Mouse (Mus musculus) heart, adult 2 months (tissue): ENCODE measurements around the gene Gm11273. TPM values are rescaled to one million over a fixed set of nuclear protein-coding genes. Genes with fewer than 3 reads are reported as not detected.
A peak's percentile ranks its signal among the peaks of the same experiment; 100 is the strongest.
"Not testable (repeated sequence)": the region's sequence is repeated elsewhere in the genome, so short reads cannot be mapped to it uniquely, and the experiment has no call there.

Experiments used
- DNase-seq, 2 experiments: peaks; one replicate each; pipeline ENCODE4 v3.0.0; 2021
- H3K27ac ChIP-seq: fragments of 200-600 bp; 2 replicates; pipeline ENCODE4 v1.8.1; 2022
- H3K27me3 ChIP-seq: fragments of 200-500 bp; 2 replicates; pipeline ENCODE4 v1.6.1; 2012; ENCODE audit warnings: mild to moderate bottlenecking, low read length, inconsistent platforms, mixed read lengths; ENCODE audit not compliant: control insufficient read depth, insufficient read depth
- H3K36me3 ChIP-seq: fragments of 200-500 bp; 2 replicates; pipeline ENCODE4 v1.6.1; 2012; ENCODE audit warnings: low read length, inconsistent platforms; ENCODE audit not compliant: control insufficient read depth, insufficient read depth
- H3K4me1 ChIP-seq: fragments of 200-500 bp; 2 replicates; pipeline ENCODE4 v1.6.1; 2011; ENCODE audit warnings: low read length; ENCODE audit not compliant: control insufficient read depth, insufficient read depth
- H3K4me3 ChIP-seq: fragments of 200-600 bp; 2 replicates; pipeline ENCODE4 v1.8.1; 2022
- H3K79me2 ChIP-seq: fragments of 200-500 bp; replicated peaks from 2 replicates; pipeline ENCODE4 v1.6.1; 2012; ENCODE audit warnings: mild to moderate bottlenecking, inconsistent platforms, low read length, moderate library complexity, mixed read lengths; ENCODE audit not compliant: control insufficient read depth, insufficient read depth
- H3K9ac ChIP-seq: fragments of 200-500 bp; 2 replicates; pipeline ENCODE4 v1.6.1; 2012; ENCODE audit warnings: low read depth, mild to moderate bottlenecking, control low read depth, inconsistent platforms, low read length, mixed read lengths
- CTCF ChIP-seq: fragments of 200-600 bp; IDR thresholded peaks from 2 replicates; pipeline ENCODE4 v1.8.1; 2022; ENCODE audit warnings: antibody characterized with exemption, mild to moderate bottlenecking, moderate library complexity
- EP300 ChIP-seq: fragments of 200-500 bp; IDR thresholded peaks from 2 replicates; pipeline ENCODE4 v1.6.1; 2011; ENCODE audit warnings: low read depth, low read length, control low read depth; ENCODE audit not compliant: insufficient read depth
- POLR2A ChIP-seq: fragments of 200-500 bp; IDR thresholded peaks from 2 replicates; pipeline ENCODE4 v1.6.1; 2011; ENCODE audit warnings: mild to moderate bottlenecking, low read depth, low read length, control low read depth; ENCODE audit not compliant: insufficient read depth
- WGBS: fragments of 180-500 bp; shearing (Covaris S2); methylation state at CpG from one replicate; pipeline ENCODE4 v1.1.7; 2018; 5-methylcytosine and 5-hydroxymethylcytosine counted together
- intact Hi-C: fragments of 180-260 bp; cut with DNase I; formaldehyde crosslinking; loops from one replicate; pipeline ENCODE4 v1.15.1; 2025
- polyA plus RNA-seq: library from polyadenylated mRNA; depleted of rRNA; stranded (reverse); fragments of >200 nt; gene quantifications from 2 replicates; pipeline ENCODE4 v1.2.3, GENCODE M21; 2012
- total RNA-seq, 2 experiments: library from RNA; stranded (reverse); gene quantifications; 2 replicates each; pipeline ENCODE4 v1.2.3; 2021

Gm11273 gene
- total and polyA plus RNA-seq, 3 experiments = 74.9 to 252 (median 241) TPM

DNA sequence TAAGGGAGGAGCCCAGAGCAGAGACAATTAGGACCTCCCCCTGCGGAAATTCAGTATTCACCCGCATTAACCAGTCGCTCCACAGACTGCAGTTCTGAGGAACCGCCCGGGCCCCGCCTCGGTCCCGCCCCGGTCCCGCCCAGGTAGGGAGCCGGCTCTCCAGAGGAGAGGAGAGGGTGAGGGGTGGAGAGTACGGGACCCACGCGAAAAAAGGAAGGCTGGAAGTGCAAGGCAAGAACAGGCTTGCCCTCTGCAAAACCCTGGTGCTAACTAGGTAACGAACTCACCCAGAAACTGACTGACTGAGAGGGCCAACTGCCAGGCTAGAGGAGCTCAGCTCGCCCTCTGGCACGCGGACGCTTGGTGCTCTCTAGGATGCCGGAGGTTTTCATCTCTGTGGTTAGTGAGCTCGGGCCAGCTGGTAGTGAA, 5.0 kb upstream of the Gm11273 start:
- no peaks in the 10 kb centered on the region for H3K79me2 ChIP-seq
- peak; percentile 87 to 88 for DNase-seq
- H3K4me1 ChIP-seq = no peaks in the 10 kb centered on the region
- intact Hi-C loops = loop anchor here (1.0 to 2.0 kb wide), 4 partner anchors 25 to 103 kb away; partner anchors contain the start of genes Gm10065, Zkscan3, Zkscan4 and Zkscan8
- TF ChIP-seq POLR2A = peak; percentile 82
- peak; percentile 57; the same call in 1 of the 2 replicates for TF ChIP-seq EP300
- TF ChIP-seq CTCF = no peak
- peak overlapping the region; percentile 62 for H3K9ac ChIP-seq
- peak overlapping the region; percentile 66 for H3K4me3 ChIP-seq
- H3K27ac ChIP-seq = peak overlapping the region; percentile 85
- H3K36me3 ChIP-seq = no peaks in the 10 kb centered on the region
- no peaks in the 10 kb centered on the region for H3K27me3 ChIP-seq
- under 1% methylated on average over 21 of the region's 21 CpGs for WGBS

DNA sequence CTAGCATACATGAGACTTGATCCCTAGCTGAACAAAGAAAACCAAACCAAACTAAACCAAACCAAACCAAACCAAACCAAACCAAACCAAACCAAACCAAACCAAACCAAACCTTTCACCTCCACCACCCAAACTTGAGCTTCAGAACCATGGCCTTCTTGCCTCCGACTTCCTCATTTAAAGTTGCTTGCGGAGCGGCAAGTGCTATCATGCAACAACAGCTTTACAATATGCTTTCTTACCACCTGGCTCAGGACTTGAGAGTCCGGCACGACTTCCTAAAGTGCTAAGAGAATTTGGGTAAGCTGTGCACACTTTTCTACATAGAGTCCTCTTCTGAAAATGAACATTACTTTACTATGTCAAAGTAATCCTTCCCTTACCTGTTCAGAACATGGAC, 1.1 kb upstream of the Gm11273 start:
- H3K36me3 ChIP-seq = no peaks in the 10 kb centered on the region
- DNase-seq = no peak
- no peaks in the 10 kb centered on the region for H3K79me2 ChIP-seq
- no peaks in the 10 kb centered on the region for H3K4me1 ChIP-seq
- no peak overlapping the region for H3K9ac ChIP-seq
- H3K27me3 ChIP-seq = no peaks in the 10 kb centered on the region
- intact Hi-C loops = no loop called here
- no peak overlapping the region for H3K4me3 ChIP-seq
- WGBS = 85% methylated on average over 5 of the region's 5 CpGs
- TF ChIP-seq POLR2A (no peak), EP300 (no peak), CTCF (no peak)
- H3K27ac ChIP-seq = no peak overlapping the region

DNA sequence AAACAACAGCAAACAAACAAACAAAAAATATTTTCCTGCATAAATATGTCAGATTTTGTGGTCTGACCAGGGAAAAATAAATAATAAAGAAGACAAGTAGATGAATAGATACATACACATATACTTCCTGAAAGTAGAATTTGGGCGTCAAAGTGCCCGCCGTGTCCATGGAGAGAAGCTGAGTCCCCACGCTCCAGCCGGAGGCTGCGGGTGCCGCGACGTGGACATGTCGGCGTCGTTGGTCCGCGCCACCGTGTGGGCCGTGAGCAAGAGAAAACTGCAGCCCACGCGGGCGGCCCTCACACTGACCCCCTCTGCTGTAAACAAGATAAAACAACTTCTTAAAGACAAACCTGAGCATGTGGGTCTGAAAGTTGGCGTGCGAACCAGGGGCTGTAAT, 6.1 kb downstream of the Gm11273 start, which contains the start of gene AK157302:
Gene AK157302, plus strand, starts transcription at position 144 of the 400 bp plus-strand sequence.
- H3K9ac ChIP-seq = no peak within 1 kb of the TSS
- DNase-seq = peak in 1 of 2 experiments; percentile 33
- TF ChIP-seq POLR2A (no peak), EP300 (no peak), CTCF (no peak)
- no peaks in the 10 kb centered on the region for H3K4me1 ChIP-seq
- no peaks in the 10 kb centered on the region for H3K36me3 ChIP-seq
- H3K27ac ChIP-seq = no peak within 1 kb of the TSS
- no peak within 1 kb of the TSS for H3K4me3 ChIP-seq
- H3K79me2 ChIP-seq = no peaks in the 10 kb centered on the region
- WGBS = 92% methylated on average over 21 of the region's 21 CpGs
- intact Hi-C loops = no loop called here
- H3K27me3 ChIP-seq = no peaks in the 10 kb centered on the region

DNA sequence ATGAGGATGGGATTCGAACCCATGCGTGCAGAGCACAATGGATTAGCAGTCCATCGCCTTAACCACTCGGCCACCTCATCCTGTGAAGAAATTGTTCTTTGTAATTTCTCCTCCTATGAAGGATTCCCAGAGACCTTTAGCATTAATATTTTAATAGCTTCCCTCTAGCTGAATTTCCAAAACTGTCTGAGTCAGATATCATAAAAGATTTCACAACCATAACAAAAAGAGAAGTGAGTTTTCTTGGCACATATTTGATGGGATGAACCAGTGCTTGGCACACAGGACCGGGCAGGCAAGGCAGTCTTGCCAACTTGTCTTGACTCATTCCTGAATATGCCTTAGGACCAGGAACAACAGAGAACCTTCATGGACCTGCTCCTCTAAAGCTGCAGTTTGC, 8.4 kb downstream of the Gm11273 start:
- WGBS = 88% methylated on average over 5 of the region's 5 CpGs
- no peak overlapping the region for H3K9ac ChIP-seq
- no peaks in the 10 kb centered on the region for H3K27me3 ChIP-seq
- intact Hi-C loops = no loop called here
- H3K79me2 ChIP-seq = no peaks in the 10 kb centered on the region
- no peaks in the 10 kb centered on the region for H3K4me1 ChIP-seq
- no peak overlapping the region for H3K4me3 ChIP-seq
- H3K36me3 ChIP-seq = no peaks in the 10 kb centered on the region
- H3K27ac ChIP-seq = no peak overlapping the region
- TF ChIP-seq POLR2A = no peak
- no peak for TF ChIP-seq EP300
- no peak for TF ChIP-seq CTCF
- DNase-seq = no peak

DNA sequence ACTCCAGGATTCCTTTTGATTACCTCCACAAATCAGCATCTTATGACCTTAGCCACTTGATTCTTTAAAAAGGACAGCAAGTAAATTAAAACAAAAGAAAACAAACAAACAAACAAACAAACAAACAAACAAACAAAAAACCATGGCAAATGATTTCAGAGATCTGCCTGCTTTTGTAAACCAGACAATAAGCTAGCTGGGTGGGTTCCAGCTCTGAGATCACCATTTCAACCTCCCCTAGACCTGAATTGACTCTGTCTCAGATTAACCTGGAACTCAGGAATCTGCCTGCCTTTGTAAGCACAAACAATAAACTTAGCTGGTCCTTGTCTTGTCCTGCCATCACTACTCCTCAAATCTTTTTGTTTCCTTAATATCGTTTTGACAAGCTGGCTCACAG, 14.3 kb downstream of the Gm11273 start:
- H3K9ac ChIP-seq = no peak overlapping the region
- no peak for TF ChIP-seq POLR2A
- TF ChIP-seq EP300 = no peak
- TF ChIP-seq CTCF = no peak
- no peaks in the 10 kb centered on the region for H3K27me3 ChIP-seq
- H3K27ac ChIP-seq = no peak overlapping the region
- DNase-seq = no peak
- 87% methylated on average over 1 of the region's 1 CpGs for WGBS
- no peaks in the 10 kb centered on the region; the same call in 1 of the 2 replicates for H3K36me3 ChIP-seq
- H3K79me2 ChIP-seq = no peaks in the 10 kb centered on the region
- intact Hi-C loops = no loop called here
- no peak overlapping the region for H3K4me3 ChIP-seq
- H3K4me1 ChIP-seq = no peaks in the 10 kb centered on the region

DNA sequence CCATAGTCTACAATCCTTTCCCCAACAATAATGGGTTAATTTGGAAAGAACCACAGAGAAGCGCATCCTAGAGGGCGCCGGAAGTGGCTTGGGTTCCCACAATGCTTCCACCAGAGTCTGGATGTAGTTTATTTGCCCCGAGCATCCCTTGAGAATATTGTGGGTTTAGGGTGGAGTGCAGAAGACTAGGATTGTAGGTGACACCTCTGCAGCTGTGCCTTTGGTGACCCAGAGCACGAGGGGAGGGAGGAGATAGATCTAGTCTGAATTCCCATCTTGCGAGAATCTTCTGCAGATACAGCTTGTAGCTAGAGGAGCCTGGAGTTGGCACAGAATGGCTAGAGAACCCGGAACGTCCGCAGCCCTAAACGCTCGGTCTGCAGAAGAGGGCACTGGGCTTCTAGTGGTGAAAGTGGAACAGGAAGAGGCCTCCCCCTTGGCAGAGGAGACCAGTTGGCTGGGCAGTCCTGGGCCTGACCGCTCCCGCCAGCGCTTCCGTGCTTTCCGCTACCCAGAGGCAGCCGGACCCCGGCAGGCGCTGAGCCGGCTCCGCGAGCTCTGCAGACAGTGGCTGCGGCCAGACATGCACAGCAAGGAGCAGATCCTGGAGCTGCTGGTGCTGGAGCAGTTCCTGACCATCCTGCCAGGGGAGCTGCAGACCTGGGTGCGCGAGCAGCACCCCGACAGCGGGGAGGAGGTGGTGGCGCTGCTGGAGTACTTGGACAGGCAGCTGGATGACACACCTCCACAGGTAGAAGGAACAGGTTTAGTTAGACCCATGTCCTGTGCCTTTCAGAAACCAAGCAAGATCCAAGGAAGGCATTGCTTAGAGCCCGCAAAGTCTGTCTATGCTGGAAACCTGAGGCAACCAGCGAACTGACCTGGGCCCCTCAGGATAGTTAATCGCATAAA, 22.2 kb downstream of the Gm11273 start, which contains the start of the genes Zkscan4 and Gm10065:
Gene Zkscan4, plus strand, starts transcription at position 149 of the 912 bp plus-strand sequence.
Gene Gm10065, minus strand, starts transcription at position 683 of the 912 bp plus-strand sequence.
- H3K36me3 ChIP-seq, H3K79me2 ChIP-seq, H3K27me3 ChIP-seq, H3K4me1 ChIP-seq: not testable (repeated sequence)
- H3K9ac ChIP-seq = peak within 1 kb of the TSS; percentile 47
- peak; percentile 66 to 69 for DNase-seq
- peak within 1 kb of the TSS; percentile 62 for H3K4me3 ChIP-seq
- peak; percentile 52 for TF ChIP-seq POLR2A
- 7% methylated on average over 31 of the region's 31 CpGs for WGBS
- peak within 1 kb of the TSS; percentile 74 for H3K27ac ChIP-seq
- intact Hi-C loops = loop anchor here (2.0 to 5.0 kb wide), 3 partner anchors 26 to 53 kb away; partner anchors contain the start of genes Zkscan8 and Zscan26
